Mouse (Mus musculus): Measurements from ENCODE around the gene Stxbp1. TPM values are rescaled to one million over a fixed set of nuclear protein-coding genes. Genes with fewer than 3 reads are reported as not detected.

Stxbp1 gene
- polyA plus RNA-seq, 1 experiment from 2014 or later, result 9.3 TPM

GRCm38 (mm10) chr2:32750199-32750598, 96.8 kb downstream of the Stxbp1 start:
- no peaks in the 10 kb centered on the region for H3K4me1 ChIP-seq (replicated peaks; ENCODE audit: control insufficient read depth, insufficient read depth)
- no peak overlapping the region for H3K4me3 ChIP-seq (ENCODE audit: low read depth, low read length)
- 71% methylated on average over 7 of the region's 7 CpGs for WGBS
- H3K9ac ChIP-seq (ENCODE audit: low read length), result no peak overlapping the region
- peaks cover 5% of the 10 kb centered on the region; the same call in 1 of the 2 replicates for H3K36me3 ChIP-seq (ENCODE audit: control insufficient read depth, insufficient read depth, low read length)
- no peak overlapping the region for H3K27ac ChIP-seq (replicated peaks)
- no peak for TF ChIP-seq EP300 (optimal IDR thresholded peaks at IDR 0.05)
- TF ChIP-seq CTCF (IDR thresholded peaks at IDR 0.05; ENCODE audit: low read depth), result peak; percentile 37
- no peak overlapping the region for H3K4me2 ChIP-seq (replicated peaks; ENCODE audit: low read depth)
- DNase-seq (ENCODE audit: low spot score) (no peak), ATAC-seq (ENCODE audit: low FRiP score, low TSS enrichment) (no peak)
- H3K9me3 ChIP-seq (ENCODE audit: control insufficient read depth, low read length), result no peaks in the 10 kb centered on the region
- H3K27me3 ChIP-seq (ENCODE audit: control insufficient read depth, insufficient read depth, low read length), result no peaks in the 10 kb centered on the region

- no peak overlapping the region for H3K4me2 ChIP-seq (replicated peaks; ENCODE audit: low read depth)
- no peak overlapping the region for H3K9ac ChIP-seq (ENCODE audit: low read length)
- no peaks in the 10 kb centered on the region for H3K4me1 ChIP-seq (replicated peaks; ENCODE audit: control insufficient read depth, insufficient read depth)
- 92% methylated on average over 16 of the region's 16 CpGs for WGBS
- TF ChIP-seq EP300 (optimal IDR thresholded peaks at IDR 0.05), result no peak
- no peak for TF ChIP-seq CTCF (IDR thresholded peaks at IDR 0.05; ENCODE audit: low read depth)
- no peak for DNase-seq (ENCODE audit: low spot score)
- no peak for ATAC-seq (ENCODE audit: low FRiP score, low TSS enrichment)
- H3K27ac ChIP-seq (replicated peaks), result no peak overlapping the region
- H3K4me3 ChIP-seq (ENCODE audit: low read depth, low read length), result no peak overlapping the region
- peaks cover 5% of the 10 kb centered on the region; the same call in 1 of the 2 replicates for H3K36me3 ChIP-seq (ENCODE audit: control insufficient read depth, insufficient read depth, low read length)
- H3K27me3 ChIP-seq (ENCODE audit: control insufficient read depth, insufficient read depth, low read length), result no peaks in the 10 kb centered on the region
- no peaks in the 10 kb centered on the region for H3K9me3 ChIP-seq (ENCODE audit: control insufficient read depth, low read length)
Measured at GRCm38 (mm10) chr2:32749082-32749481, 98.0 kb downstream of the Stxbp1 start.

GRCm38 (mm10) chr2:32744272-32744982, 102.6 kb downstream of the Stxbp1 start:
- H3K9me3 ChIP-seq (ENCODE audit: control insufficient read depth, low read length), result no peaks in the 10 kb centered on the region
- ATAC-seq (ENCODE audit: low FRiP score, low TSS enrichment), result no peak
- H3K27ac ChIP-seq (replicated peaks), result no peak overlapping the region
- H3K4me3 ChIP-seq (ENCODE audit: low read depth, low read length), result no peak overlapping the region
- H3K4me2 ChIP-seq (replicated peaks; ENCODE audit: low read depth), result no peak overlapping the region
- DNase-seq (ENCODE audit: low spot score), result no peak
- 67% methylated on average over 15 of the region's 15 CpGs for WGBS
- no peaks in the 10 kb centered on the region for H3K36me3 ChIP-seq (ENCODE audit: control insufficient read depth, insufficient read depth, low read length)
- TF ChIP-seq EP300 (optimal IDR thresholded peaks at IDR 0.05) (no peak), CTCF (IDR thresholded peaks at IDR 0.05; ENCODE audit: low read depth) (no peak)
- H3K4me1 ChIP-seq (replicated peaks; ENCODE audit: control insufficient read depth, insufficient read depth), result peaks cover 6% of the 10 kb centered on the region; the same call in 1 of the 2 replicates
- H3K27me3 ChIP-seq (ENCODE audit: control insufficient read depth, insufficient read depth, low read length), result peaks cover 8% of the 10 kb centered on the region; the same call in 1 of the 2 replicates
- H3K9ac ChIP-seq (ENCODE audit: low read length), result no peak overlapping the region

- peak; percentile 34; the same call in 1 of the 2 replicates for ATAC-seq (ENCODE audit: low FRiP score, low TSS enrichment)
- 16% methylated on average over 18 of the region's 18 CpGs for WGBS
- H3K4me3 ChIP-seq (ENCODE audit: low read depth, low read length), result peak overlapping the region; percentile 44
- no peak for TF ChIP-seq EP300 (optimal IDR thresholded peaks at IDR 0.05)
- TF ChIP-seq CTCF (IDR thresholded peaks at IDR 0.05; ENCODE audit: low read depth), result no peak
- no peaks in the 10 kb centered on the region for H3K36me3 ChIP-seq (ENCODE audit: control insufficient read depth, insufficient read depth, low read length)
- H3K9ac ChIP-seq (ENCODE audit: low read length), result no peak overlapping the region
- no peak overlapping the region for H3K27ac ChIP-seq (replicated peaks)
- peaks cover 8% of the 10 kb centered on the region; the same call in 1 of the 2 replicates for H3K27me3 ChIP-seq (ENCODE audit: control insufficient read depth, insufficient read depth, low read length)
- DNase-seq (ENCODE audit: low spot score), result no peak
- no peaks in the 10 kb centered on the region for H3K9me3 ChIP-seq (ENCODE audit: control insufficient read depth, low read length)
- H3K4me1 ChIP-seq (replicated peaks; ENCODE audit: control insufficient read depth, insufficient read depth), result peaks cover 6% of the 10 kb centered on the region; the same call in 1 of the 2 replicates
- H3K4me2 ChIP-seq (replicated peaks; ENCODE audit: low read depth), result no peak overlapping the region; the same call in 1 of the 2 replicates
Measured at GRCm38 (mm10) chr2:32742173-32742531, 104.9 kb downstream of the Stxbp1 start.

GRCm38 (mm10) chr2:32741273-32742172, 105.5 kb downstream of the Stxbp1 start:
- H3K9ac ChIP-seq (ENCODE audit: low read length), result peak overlapping the region; percentile 48
- WGBS, result 7% methylated on average over 51 of the region's 58 CpGs

More at GRCm38 (mm10) chr2:32741273-32742172, 105.5 kb downstream of the Stxbp1 start:
- Histone ChIP-seq H3K27ac (replicated peaks) (no peak overlapping the region), H3K36me3 (ENCODE audit: control insufficient read depth, insufficient read depth, low read length) (no peaks in the 10 kb centered on the region), H3K9me3 (ENCODE audit: control insufficient read depth, low read length) (no peaks in the 10 kb centered on the region), H3K4me3 (ENCODE audit: low read depth, low read length) (peak overlapping the region; percentile 44), H3K4me1 (replicated peaks; ENCODE audit: control insufficient read depth, insufficient read depth) (peaks cover 6% of the 10 kb centered on the region; the same call in 1 of the 2 replicates), H3K4me2 (replicated peaks; ENCODE audit: low read depth) (peak overlapping the region; percentile 78), H3K27me3 (ENCODE audit: control insufficient read depth, insufficient read depth, low read length) (peaks cover 8% of the 10 kb centered on the region; the same call in 1 of the 2 replicates)
- ATAC-seq (ENCODE audit: low FRiP score, low TSS enrichment), result peak; percentile 38
- TF ChIP-seq EP300 (optimal IDR thresholded peaks at IDR 0.05), result no peak
- TF ChIP-seq CTCF (IDR thresholded peaks at IDR 0.05; ENCODE audit: low read depth), result no peak
- DNase-seq (ENCODE audit: low spot score), result peak; percentile 49
